Mouse (Mus musculus) heart, postnatal 10 days (tissue): Measurements from ENCODE around the gene Chchd1. TPM values are rescaled to one million over a fixed set of nuclear protein-coding genes. Genes with fewer than 3 reads are reported as not detected.
"Not testable (repeated sequence)": the region's sequence is repeated elsewhere in the genome, so short reads cannot be mapped to it uniquely, and the experiment has no call there.

Experiments used
- DNase-seq, 2 experiments: peaks; one replicate each; pipeline ENCODE4 v3.0.0; 2021
- intact Hi-C: fragments of 180-260 bp; cut with DNase I; formaldehyde crosslinking; loops from one replicate; pipeline ENCODE4 v1.15.1; 2025
- total RNA-seq, 2 experiments: library from RNA; stranded (reverse); gene quantifications; 2 replicates each; pipeline ENCODE4 v1.2.3; 2021

Chchd1 gene
- total RNA-seq, 2 experiments from 2014 or later = 83.7 to 91.9 TPM

GRCm38 (mm10) chr14:20681742-20682141 is 21.1 kb upstream of the Chchd1 start:
- intact Hi-C loops = no loop called here
- no peak for DNase-seq

- peak; percentile 60 to 64 for DNase-seq
- intact Hi-C loops = no loop called here
These were observed 20.3 kb upstream of the Chchd1 start for GRCm38 (mm10) chr14:20682498-20682897.

DNA sequence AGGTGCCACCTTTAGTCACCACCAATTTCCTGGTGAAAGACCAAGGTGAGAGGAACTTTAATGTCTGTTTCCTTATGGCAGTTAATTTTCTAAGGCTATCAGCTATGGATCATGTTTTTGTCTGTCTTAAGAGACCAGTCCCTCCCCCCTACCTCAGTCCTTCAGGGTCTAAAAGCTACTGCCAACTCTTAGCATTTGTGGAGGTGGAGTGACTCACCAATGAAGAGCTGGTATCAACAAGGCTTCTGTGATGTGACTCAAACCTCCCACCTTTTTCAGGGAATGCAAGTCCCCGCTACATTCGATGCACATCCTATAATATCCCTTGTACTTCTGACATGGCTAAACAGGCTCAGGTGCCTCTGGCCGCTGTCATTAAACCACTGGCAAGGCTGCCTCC is 16.2 kb upstream of the Chchd1 start:
- intact Hi-C loops = no loop called here
- DNase-seq = no peak

GRCm38 (mm10) chr14:20689009-20689408 is 13.8 kb upstream of the Chchd1 start:
- intact Hi-C loops = no loop called here
- DNase-seq = no peak

DNA sequence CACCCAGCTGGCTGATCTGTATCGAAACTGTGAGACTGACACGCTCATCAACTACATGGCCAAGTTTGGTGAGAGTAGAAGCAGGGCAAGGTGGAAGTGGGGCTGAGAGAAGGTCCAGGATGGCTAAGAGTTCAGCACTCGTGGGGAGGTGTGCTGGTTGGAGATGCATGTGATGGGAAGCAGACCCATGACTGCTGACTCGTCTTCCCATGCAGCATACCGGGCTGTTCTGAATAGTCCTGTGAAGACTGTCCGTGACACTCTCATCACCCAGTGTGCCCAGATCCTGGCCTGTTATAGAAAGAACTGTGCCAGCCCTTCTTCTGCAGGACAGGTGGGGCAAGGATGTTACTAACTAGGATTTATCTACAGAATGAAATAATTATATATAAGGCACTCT is 11.0 kb upstream of the Chchd1 start:
- DNase-seq = no peak
- intact Hi-C loops = no loop called here

- DNase-seq = no peak
- intact Hi-C loops = no loop called here
These were observed 9.2 kb upstream of the Chchd1 start for GRCm38 (mm10) chr14:20693589-20694101.

DNA sequence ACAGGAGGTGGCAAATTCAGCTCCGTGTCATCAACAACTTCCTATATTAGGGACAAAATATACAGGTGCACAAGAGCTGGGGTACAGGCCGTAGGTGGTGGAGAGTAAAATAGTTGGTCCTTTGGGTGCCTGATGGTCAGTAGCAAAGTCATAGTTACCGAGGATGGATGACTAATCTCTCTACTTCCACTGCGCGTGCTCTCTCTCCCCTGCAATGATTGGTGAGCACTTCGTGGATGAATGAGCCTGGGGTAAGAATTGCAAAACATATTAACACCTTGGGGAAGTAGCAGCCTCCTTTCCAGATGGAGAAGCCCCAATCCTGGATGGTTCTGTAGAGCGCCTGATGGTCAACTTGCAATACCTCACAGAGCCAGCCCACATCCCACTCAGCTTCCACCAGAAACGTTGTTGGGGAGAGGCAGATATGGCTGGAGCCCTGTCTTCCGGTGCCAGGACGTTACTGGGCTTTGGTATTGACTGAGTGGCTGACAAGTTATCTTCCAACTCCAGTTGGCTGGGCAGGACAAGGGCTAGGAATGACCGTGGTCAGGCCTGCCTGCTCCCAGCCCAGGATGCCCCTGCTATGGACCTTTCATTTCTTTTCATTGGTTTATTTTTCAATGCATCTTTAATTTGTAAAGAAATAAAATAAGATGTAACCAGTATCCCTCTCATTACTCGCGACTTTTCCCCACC is 8.5 kb upstream of the Chchd1 start:
- DNase-seq = no peak
- intact Hi-C loops = no loop called here

DNA sequence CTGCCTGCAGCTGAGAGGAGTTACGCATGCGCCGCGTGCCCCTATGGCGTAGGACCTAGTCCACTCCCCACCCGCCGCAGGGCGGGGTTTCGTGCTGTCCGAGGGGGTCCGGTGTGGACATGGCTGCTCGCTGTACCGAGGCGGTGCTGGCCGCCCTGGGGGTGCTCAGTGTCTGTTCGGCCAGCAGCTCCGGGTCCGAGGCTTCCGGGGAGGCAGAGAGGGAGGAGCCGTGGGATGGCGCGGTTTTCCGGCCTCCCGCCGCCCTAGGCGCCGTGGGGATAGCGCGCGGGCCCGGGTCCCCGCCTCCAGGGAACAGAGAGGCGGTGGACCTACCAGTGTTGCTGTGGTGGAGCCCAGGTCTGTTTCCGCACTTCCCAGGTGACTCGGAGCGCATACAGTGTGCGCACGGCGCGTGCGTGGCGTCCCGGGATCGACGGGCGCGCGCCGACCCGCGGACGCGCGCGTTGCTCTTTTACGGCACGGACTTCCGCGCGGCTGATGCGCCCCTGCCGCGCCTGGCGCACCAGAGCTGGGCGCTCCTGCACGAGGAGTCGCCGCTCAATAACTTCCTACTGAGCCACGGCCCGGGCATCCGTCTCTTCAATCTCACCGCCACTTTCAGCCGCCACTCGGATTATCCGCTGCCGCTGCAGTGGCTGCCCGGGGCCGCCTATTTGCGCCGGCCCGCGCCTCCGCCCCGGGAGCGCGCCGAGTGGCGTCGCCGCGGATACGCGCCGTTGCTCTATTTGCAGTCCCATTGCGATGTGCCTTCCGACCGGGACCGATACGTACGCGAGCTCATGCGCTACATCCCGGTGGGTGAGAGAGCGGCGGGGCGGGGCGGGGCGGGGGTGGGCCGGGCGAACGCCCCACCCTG is 7.7 kb upstream of the Chchd1 start, which contains the start of gene Fut11:
Fut11 (plus strand) TSS at position 85 of the 877 bp plus-strand sequence.
- DNase-seq = peak; percentile 90 to 92
- intact Hi-C loops = loop anchor here (5.0 kb wide), 1 partner anchor 102 kb away; no protein-coding TSS in a partner anchor

- DNase-seq = peak; percentile 46 to 56
- intact Hi-C loops = loop anchor here (5.0 kb wide), 1 partner anchor 101 kb away; no protein-coding TSS in a partner anchor
These were observed 6.9 kb upstream of the Chchd1 start for GRCm38 (mm10) chr14:20695761-20696520.

GRCm38 (mm10) chr14:20696986-20697385 is 5.8 kb upstream of the Chchd1 start:
- peak; percentile 69 to 73 for DNase-seq
- intact Hi-C loops = loop anchor here (5.0 kb wide), 1 partner anchor 100 kb away; no protein-coding TSS in a partner anchor

GRCm38 (mm10) chr14:20698515-20698914 is 4.3 kb upstream of the Chchd1 start:
- intact Hi-C loops = loop anchor here (5.0 kb wide), 1 partner anchor 99 kb away; no protein-coding TSS in a partner anchor
- no peak for DNase-seq

DNA sequence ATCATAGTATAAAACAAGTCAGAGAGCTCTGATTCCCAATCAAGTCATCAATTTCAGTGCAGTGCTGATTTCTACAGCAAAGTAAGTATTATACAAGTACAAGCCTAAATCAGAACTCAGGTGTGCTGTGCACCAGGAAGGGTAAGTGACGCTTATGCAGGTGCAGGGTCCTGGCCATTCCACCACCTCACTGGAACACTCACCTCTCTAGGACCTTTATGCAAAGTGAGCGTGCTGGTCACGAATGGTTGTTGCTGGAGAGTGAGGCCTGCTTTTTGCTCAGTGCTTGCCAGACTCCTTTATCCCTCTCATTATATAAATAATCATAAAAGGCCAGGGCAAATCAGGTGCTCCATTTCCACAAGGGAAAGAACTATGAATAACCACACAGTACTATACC is 2.4 kb upstream of the Chchd1 start:
- intact Hi-C loops = no loop called here

GRCm38 (mm10) chr14:20701554-20701953 is 1.3 kb upstream of the Chchd1 start:
- intact Hi-C loops = no loop called here

More for the DNA sequence above, 2.4 kb upstream of the Chchd1 start:
- no peak for DNase-seq

GRCm38 (mm10) chr14:20702096-20702740 is 588 bp upstream of the Chchd1 start:
- DNase-seq = no peak
- intact Hi-C loops = no loop called here

More at GRCm38 (mm10) chr14:20701554-20701953, 1.3 kb upstream of the Chchd1 start:
- no peak for DNase-seq

GRCm38 (mm10) chr14:20703461-20703860 is 655 bp downstream of the Chchd1 start:
- intact Hi-C loops, DNase-seq: not testable (repeated sequence)

DNA sequence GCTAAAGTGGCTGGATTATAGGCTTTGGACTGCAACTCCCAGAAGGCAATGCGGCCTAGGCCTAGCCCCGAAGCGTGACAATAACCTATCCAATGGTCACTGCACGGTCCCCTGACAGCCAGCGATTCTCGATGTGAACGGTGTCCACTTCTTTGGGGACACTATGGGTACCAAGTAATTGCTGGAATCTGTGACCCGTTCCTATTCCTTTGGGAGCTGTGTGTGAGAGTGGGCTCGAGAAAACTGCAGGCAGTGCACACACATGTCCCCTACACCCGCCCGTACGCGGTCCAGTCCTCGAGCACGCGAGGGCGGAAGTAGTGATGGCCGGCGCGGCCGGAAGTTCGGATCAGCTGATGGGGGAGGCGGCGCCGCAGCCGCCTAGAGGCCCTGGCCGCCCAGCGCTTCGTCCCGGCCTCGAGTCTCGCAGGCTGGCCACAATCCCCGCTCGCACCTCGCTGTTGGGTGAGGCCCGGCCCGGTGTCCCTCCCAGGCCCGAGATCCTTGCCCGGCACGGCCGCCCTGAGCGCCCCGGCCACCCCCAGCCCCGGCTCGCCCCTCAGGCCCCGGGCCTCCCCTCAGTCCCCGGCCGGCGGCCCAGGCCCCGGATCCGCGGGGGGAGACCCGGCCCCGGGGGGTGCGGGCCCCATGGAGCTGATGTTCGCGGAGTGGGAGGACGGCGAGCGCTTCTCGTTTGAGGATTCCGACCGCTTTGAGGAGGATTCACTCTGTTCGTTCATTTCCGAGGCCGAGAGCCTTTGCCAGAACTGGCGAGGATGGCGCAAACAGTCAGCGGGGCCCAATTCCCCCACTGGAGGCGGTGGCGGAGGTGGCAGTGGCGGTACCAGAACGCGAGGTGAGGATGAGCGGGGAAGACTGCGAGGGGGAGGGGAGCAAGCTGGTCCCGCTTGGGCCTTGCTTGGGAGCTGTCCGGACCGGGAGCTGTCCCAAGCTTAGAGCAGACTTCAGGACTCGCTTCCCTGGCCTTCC is 4.7 kb downstream of the Chchd1 start, which contains the start of gene Zswim8:
Zswim8 (plus strand) TSS at position 352 of the 990 bp plus-strand sequence.
- DNase-seq = peak; percentile 93
- intact Hi-C loops = no loop called here

- no peak for DNase-seq
- intact Hi-C loops = no loop called here
These were observed 5.4 kb downstream of the Chchd1 start for GRCm38 (mm10) chr14:20708239-20708638.

DNA sequence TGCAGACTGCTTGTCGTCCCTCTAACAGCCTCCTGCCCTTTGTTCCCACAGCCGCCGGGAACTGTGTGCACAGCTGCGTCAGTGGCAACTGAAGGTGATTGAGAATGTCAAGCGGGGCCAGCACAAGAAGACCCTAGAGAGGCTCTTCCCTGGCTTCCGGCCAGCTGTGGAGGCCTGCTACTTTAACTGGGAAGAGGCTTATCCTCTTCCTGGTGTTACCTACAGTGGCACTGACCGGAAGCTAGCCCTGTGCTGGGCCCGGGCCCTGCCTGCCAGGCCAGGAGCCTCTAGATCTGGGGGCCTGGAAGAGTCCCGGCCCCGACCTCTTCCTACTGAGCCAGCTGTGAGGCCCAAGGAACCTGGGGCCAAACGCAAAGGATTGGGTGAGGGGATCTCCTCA is 11.0 kb downstream of the Chchd1 start:
- intact Hi-C loops = no loop called here
- DNase-seq = no peak

DNA sequence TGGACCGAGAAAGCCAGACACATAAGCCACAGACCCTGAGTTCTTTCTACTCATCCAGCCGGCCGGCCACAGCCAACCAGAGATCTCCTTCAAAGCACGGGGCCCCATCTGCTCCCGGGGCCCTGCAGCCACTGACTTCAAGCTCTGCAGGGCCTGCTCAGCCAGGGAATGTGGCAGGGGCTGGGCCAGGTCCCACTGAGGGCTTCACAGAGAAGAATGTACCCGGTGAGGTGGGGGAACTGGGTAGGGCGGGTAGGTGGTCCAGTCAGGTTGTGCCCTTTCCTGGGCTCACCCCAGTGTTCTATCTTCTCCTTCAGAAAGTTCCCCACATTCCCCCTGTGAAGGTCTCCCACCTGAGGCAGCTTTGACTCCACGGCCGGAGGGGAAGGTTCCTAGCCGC is 15.6 kb downstream of the Chchd1 start:
- DNase-seq = no peak
- intact Hi-C loops = no loop called here
